Mouse (Mus musculus) small intestine, adult 10 weeks (tissue): ENCODE data around the gene Gab1. TPM values are rescaled to one million over a fixed set of nuclear protein-coding genes. Genes with fewer than 3 reads are reported as not detected.

Experiments used
- polyA plus RNA-seq: library from polyadenylated mRNA; stranded (reverse); fragments of 350-450 nt; fragmentation: Illumina TruSeq; extraction: RNeasy Lipid Tissue Mini Kit (QIAGEN cat#74804); gene quantifications from one replicate; pipeline ENCODE4 v1.2.3, GENCODE M21; 2014; ENCODE audit warnings: low replicate concordance

Gab1 gene
- polyA plus RNA-seq: 19.2 TPM

DNA sequence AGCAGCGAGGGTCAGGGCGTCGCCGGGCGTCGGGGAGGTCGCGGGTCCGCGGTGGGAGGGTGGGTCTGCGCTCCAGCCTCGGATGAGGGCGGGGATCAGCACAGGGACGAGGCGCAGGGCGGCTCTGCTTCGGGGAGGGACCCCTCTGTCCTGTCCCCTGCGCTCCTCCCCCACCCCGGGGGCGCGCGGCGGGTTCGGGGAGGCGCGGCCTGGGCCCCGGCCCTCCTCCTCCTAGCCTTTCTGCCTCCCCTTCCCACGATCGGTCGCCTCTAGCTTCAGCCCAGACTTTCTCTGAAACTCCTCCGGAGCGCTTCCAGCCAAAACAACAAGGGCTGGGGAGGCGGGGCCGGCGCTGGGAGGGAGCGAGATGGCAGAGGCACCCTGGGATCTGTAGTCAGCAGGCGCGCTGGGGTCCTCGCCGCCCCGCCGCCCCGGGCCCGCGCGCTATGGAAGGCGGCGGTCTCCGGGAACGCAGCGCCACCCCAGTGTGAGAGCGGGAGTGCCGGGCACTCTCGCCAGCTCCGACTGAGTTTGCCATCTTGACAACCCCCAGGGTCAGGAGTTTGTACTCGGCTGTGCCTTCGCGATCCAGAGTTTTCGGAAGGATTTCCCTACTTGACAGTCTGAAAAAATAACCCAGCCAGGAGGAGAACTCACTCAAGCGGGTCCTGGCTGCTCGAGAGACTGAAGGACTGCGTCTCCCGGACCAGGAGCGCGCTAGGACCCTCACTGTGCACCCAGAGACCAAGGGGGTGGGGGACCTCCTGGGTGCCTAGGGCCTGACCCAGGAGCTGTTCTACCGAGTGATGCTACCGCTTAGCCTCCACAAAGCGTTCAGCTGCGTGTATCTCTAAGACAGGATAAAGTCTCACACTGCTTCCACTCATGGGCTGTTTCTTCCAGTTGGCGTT lies at the start of gene Gab1:
TSS of gene Gab1 (minus strand) at position 324 of the 911 bp plus-strand sequence.

DNA sequence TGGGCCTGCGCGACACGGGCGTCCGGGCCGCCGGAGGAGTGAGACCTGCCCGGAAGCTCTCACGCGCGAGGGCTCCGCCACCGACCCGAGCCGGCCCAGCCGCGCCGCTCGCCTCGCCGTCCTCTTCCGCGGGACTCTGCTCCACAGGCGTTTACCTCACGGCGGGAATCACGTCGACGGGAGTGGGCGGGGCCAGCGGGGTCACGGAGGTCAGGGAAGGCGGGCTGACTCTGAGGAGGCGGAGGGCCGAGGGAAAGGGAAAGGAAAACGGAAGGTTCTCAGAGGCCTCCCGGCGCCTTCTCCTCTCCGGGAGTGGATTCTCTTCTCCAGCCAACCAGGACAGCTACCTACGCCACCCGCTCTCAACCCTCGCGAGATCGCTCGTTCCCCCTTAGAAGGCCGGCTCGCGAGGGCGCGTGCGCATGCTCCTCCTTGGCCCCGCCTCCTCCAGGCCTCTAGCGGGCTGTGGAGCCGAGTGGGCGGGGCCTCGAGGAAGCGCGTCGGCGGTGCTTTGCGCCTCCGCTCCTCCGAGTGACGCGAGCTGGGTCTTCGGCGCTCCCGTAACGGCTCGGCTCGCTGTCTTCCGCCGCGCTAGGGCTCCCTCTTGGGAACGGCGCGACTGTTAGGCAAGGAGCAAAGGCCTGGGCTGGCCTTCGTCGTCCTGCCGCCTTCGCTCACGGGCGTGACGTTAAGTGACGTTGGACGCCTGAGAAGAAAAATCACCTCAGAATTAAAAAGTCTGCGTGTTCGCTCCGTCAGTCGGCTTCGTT lies 141.0 kb downstream of the Gab1 start, which contains the start of gene Smarca5:
TSS of gene Smarca5 (minus strand) at position 343 of the 770 bp plus-strand sequence.

Other genes starting within 250 kb of the Gab1 start
- 141 TPM for gene Smarca5, start 141.0 kb downstream of the Gab1 start, polyA plus RNA-seq
- gene Usp38, start 134.4 kb upstream of the Gab1 start, polyA plus RNA-seq: 38.2 TPM